Mouse (Mus musculus) limb, embryonic 14.5 days (tissue): ENCODE results near the gene Creb3l4. TPM values are rescaled to one million over a fixed set of nuclear protein-coding genes. Genes with fewer than 3 reads are reported as not detected.

ENCODE experiments used
- ATAC-seq: fragments of 200-750 bp; cut with Nextera tagmentation; 2 replicates; pipeline ENCODE4 v1.8.0; 2017; ENCODE audit warnings: low read depth, moderate number of reproducible peaks, moderate TSS enrichment; ENCODE audit not compliant: low FRiP score
- DNase-seq: peaks from one replicate; pipeline ENCODE4 v3.0.0-alpha.2; 2015; ENCODE audit warnings: low spot score
- H3K27ac ChIP-seq: fragments of 300-500 bp; sonication (generic); replicated peaks from 2 replicates; pipeline ENCODE4 v1.5.1; 2014; ENCODE audit warnings: low read depth, mild to moderate bottlenecking, low read length, moderate library complexity, mixed read lengths
- H3K27me3 ChIP-seq: fragments of 300-500 bp; sonication (generic); 2 replicates; pipeline ENCODE4 v1.6.1; 2014; ENCODE audit warnings: low read length, mixed read lengths; ENCODE audit not compliant: control insufficient read depth, insufficient read depth
- H3K36me3 ChIP-seq: fragments of 300-500 bp; sonication (generic); 2 replicates; pipeline ENCODE4 v1.6.1; 2014; ENCODE audit warnings: mild to moderate bottlenecking, low read length, moderate library complexity, mixed read lengths; ENCODE audit not compliant: control insufficient read depth, insufficient read depth
- H3K4me1 ChIP-seq: fragments of 300-500 bp; sonication (generic); 2 replicates; pipeline ENCODE4 v1.6.1; 2014; ENCODE audit warnings: antibody characterized with exemption, low read length, mixed read lengths; ENCODE audit not compliant: control insufficient read depth, insufficient read depth
- H3K4me2 ChIP-seq: fragments of 300-500 bp; sonication (generic); replicated peaks from 2 replicates; pipeline ENCODE4 v1.6.1; 2014; ENCODE audit warnings: low read depth, mild to moderate bottlenecking, low read length, moderate library complexity; ENCODE audit not compliant: severe bottlenecking
- H3K4me3 ChIP-seq: fragments of 300-500 bp; sonication (generic); replicated peaks from 2 replicates; pipeline ENCODE4 v1.5.1; 2014; ENCODE audit warnings: low read length
- H3K9ac ChIP-seq: fragments of 300-500 bp; sonication (generic); 2 replicates; pipeline ENCODE4 v1.6.1; 2014; ENCODE audit warnings: mild to moderate bottlenecking, low read depth, low read length, moderate library complexity; ENCODE audit not compliant: severe bottlenecking
- H3K9me3 ChIP-seq: fragments of 300-500 bp; sonication (generic); 2 replicates; pipeline ENCODE4 v1.6.1; 2016; ENCODE audit warnings: low read length; ENCODE audit not compliant: control insufficient read depth
- POLR2A ChIP-seq: fragments of 200-500 bp; IDR thresholded peaks from 2 replicates; pipeline ENCODE4 v1.8.0; 2012; ENCODE audit warnings: inconsistent platforms, mild to moderate bottlenecking, moderate library complexity, borderline replicate concordance; ENCODE audit not compliant: insufficient read depth, insufficient read length; ENCODE audit errors: extremely low read depth
- WGBS: fragments of 180-500 bp; shearing (Covaris S2); extraction: QIAGEN DNeasy Blood & Tissue Kit; methylation state at CpG from one replicate; pipeline ENCODE4 v1.1.7; 2014; 5-methylcytosine and 5-hydroxymethylcytosine counted together
- polyA plus RNA-seq, 2 experiments: library from polyadenylated mRNA; depleted of rRNA in 1 of 2; stranded (reverse) in 1 of 2; unstranded in 1 of 2; fragments of >200 nt; fragmentation: Nextera tagmentation in 1 of 2; extraction: Ambion mirVana in 1 of 2; gene quantifications; 2 replicates each; pipeline versions ENCODE4 v1.2.1 to v1.2.3; 2012 to 2014

The Creb3l4 gene
- polyA plus RNA-seq, 2 experiments: 6.3 to 6.7 TPM

DNA sequence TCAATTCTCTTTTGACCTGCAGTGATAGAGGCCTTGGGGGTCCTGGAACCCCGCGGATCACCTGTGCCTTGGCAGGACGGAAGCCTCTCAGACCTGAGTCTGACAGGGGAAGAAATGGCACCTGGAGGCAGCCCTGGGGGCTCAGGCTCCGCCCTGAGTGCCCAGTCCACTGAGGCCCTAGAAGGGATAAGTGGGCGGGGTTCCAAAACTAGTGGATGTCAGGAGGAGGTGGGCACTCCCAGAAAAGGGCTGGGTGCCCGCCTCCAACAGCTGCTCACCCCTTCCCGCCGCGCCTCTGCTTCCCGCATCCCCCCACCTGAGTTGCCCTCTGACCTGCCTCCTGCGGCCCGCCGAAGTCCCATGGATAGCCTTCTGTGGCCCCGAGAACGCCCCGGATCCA, 33.5 kb upstream of the Creb3l4 start:
- ATAC-seq: no peak
- DNase-seq: no peak
- no peak overlapping the region for H3K27ac ChIP-seq
- no peaks in the 10 kb centered on the region for H3K27me3 ChIP-seq
- no peak for TF ChIP-seq POLR2A
- WGBS: 41% methylated on average over 16 of the region's 16 CpGs
- no peak overlapping the region for H3K4me3 ChIP-seq
- H3K9ac ChIP-seq: no peak overlapping the region
- no peaks in the 10 kb centered on the region for H3K9me3 ChIP-seq
- H3K4me2 ChIP-seq: no peak overlapping the region
- H3K36me3 ChIP-seq: peaks cover 73% of the 10 kb centered on the region
- H3K4me1 ChIP-seq: no peaks in the 10 kb centered on the region

DNA sequence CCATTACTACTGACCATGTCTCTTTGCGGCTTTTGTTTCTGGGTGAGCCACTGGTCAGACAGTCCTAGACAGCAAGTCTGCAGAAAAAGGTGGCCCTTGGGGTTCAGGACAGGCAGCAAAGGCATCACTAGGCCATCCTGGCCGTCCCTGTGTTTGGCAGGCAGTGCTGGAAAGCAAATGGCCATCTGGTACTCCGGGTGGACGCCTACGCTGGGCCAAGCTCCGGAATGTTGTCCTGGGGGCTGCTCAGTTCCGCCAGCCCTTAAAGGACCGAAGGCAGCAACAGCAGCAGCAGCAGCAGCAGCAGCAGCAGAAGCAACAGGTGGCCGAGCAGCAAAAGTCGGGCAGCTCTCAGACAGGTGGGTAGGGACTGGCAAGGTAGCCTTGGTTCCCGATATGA, 32.0 kb upstream of the Creb3l4 start:
- no peak overlapping the region for H3K4me3 ChIP-seq
- WGBS: 93% methylated on average over 11 of the region's 11 CpGs
- H3K4me2 ChIP-seq: no peak overlapping the region
- no peak for TF ChIP-seq POLR2A
- no peak overlapping the region for H3K9ac ChIP-seq
- ATAC-seq (no peak), DNase-seq (no peak)
- no peaks in the 10 kb centered on the region for H3K27me3 ChIP-seq
- no peaks in the 10 kb centered on the region for H3K9me3 ChIP-seq
- H3K27ac ChIP-seq: no peak overlapping the region
- H3K4me1 ChIP-seq: no peaks in the 10 kb centered on the region
- H3K36me3 ChIP-seq: peaks cover 81% of the 10 kb centered on the region

GRCm38 (mm10) chr3:90273855-90274254, 30.5 kb upstream of the Creb3l4 start:
- WGBS: 93% methylated on average over 22 of the region's 22 CpGs
- no peaks in the 10 kb centered on the region for H3K4me1 ChIP-seq
- H3K9me3 ChIP-seq: no peaks in the 10 kb centered on the region
- H3K27ac ChIP-seq: no peak overlapping the region
- TF ChIP-seq POLR2A: no peak
- H3K27me3 ChIP-seq: no peaks in the 10 kb centered on the region
- H3K4me2 ChIP-seq: no peak overlapping the region
- H3K9ac ChIP-seq: no peak overlapping the region
- no peak for ATAC-seq
- DNase-seq: no peak
- H3K36me3 ChIP-seq: peaks cover 76% of the 10 kb centered on the region
- H3K4me3 ChIP-seq: no peak overlapping the region

- no peak overlapping the region for H3K4me3 ChIP-seq
- no peak overlapping the region for H3K9ac ChIP-seq
- no peaks in the 10 kb centered on the region for H3K27me3 ChIP-seq
- no peak for TF ChIP-seq POLR2A
- peaks cover 73% of the 10 kb centered on the region for H3K36me3 ChIP-seq
- ATAC-seq (no peak), DNase-seq (no peak)
- H3K27ac ChIP-seq: no peak overlapping the region
- 74% methylated on average over 9 of the region's 9 CpGs for WGBS
- H3K9me3 ChIP-seq: no peaks in the 10 kb centered on the region
- no peak overlapping the region for H3K4me2 ChIP-seq
- H3K4me1 ChIP-seq: no peaks in the 10 kb centered on the region
These were observed 28.9 kb upstream of the Creb3l4 start for GRCm38 (mm10) chr3:90272170-90272569.

- no peaks in the 10 kb centered on the region for H3K9me3 ChIP-seq
- H3K27me3 ChIP-seq: no peaks in the 10 kb centered on the region
- DNase-seq (no peak), ATAC-seq (no peak)
- H3K9ac ChIP-seq: no peak overlapping the region
- 0 out of 2 replicates have a peak, but pooled peaks cover 6% of the 10 kb centered on the region for H3K4me1 ChIP-seq
- no peak overlapping the region for H3K4me2 ChIP-seq
- no peak overlapping the region for H3K4me3 ChIP-seq
- peaks cover 63% of the 10 kb centered on the region for H3K36me3 ChIP-seq
- 89% methylated on average over 8 of the region's 8 CpGs for WGBS
- H3K27ac ChIP-seq: no peak overlapping the region
- TF ChIP-seq POLR2A: no peak
These were observed 27.5 kb upstream of the Creb3l4 start for GRCm38 (mm10) chr3:90270784-90271183.

DNA sequence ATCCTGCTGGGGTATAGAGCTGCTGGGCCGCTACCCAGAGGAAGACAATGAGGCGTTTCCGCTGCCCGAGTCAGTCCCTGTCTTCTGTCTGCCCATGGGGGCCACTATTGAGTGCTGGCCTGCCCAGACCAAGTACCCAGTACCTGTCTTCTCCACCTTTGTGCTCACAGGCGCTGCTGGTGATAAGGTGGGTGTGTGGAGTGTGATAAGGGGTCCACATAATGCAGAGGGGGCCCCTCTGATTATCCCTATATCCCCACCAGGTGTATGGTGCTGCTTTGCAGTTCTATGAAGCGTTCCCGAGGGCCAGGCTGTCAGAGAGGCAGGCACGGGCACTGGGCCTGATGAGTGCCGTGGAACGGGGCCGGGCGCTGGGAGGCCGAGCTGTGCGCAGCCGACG, 25.7 kb upstream of the Creb3l4 start:
- no peak for TF ChIP-seq POLR2A
- Histone ChIP-seq H3K27ac (no peak overlapping the region), H3K27me3 (no peaks in the 10 kb centered on the region), H3K4me2 (no peak overlapping the region), H3K4me1 (0 out of 2 replicates have a peak, but pooled peaks cover 6% of the 10 kb centered on the region), H3K9me3 (no peaks in the 10 kb centered on the region), H3K36me3 (peaks cover 58% of the 10 kb centered on the region), H3K9ac (no peak overlapping the region), H3K4me3 (no peak overlapping the region)
- DNase-seq (no peak), ATAC-seq (no peak)
- WGBS: 89% methylated on average over 16 of the region's 16 CpGs
